Mouse (Mus musculus): ENCODE data around the gene Gsx2.

DNA sequence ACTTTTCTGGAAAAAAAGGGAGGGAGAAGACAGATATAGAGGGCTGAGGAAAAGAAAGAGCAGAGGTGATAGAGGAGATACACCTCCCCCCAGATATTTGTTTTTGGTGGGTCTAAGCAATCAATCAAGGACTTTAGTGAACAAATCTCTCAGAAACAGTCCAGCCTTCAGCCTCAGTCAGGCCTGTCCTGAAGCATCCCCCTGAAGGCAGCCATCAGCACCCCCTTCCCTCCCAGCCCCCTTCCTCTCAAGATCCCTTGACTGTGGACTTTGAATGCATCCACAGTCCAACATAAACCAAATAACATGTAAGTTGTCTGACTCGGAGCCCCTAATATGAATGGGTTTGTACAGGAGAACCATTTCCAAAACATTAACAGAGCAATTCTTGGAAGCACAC, 2.2 kb upstream of the Gsx2 start:
- TF ChIP-seq CTCF (IDR thresholded peaks at IDR 0.05; ENCODE audit: extremely low read depth, insufficient read length, insufficient replicate concordance, low read depth, low read length) = no peak
- no peak for TF ChIP-seq POLR2A (IDR thresholded peaks at IDR 0.05; ENCODE audit: low read depth, low read length)
